Mouse (Mus musculus) midbrain, embryonic 14.5 days (tissue): ENCODE data around the gene D5Ertd579e. TPM values are rescaled to one million over a fixed set of nuclear protein-coding genes. Genes with fewer than 3 reads are reported as not detected.

ENCODE experiments used
- ATAC-seq: fragments of 200-750 bp; cut with Nextera tagmentation; 2 replicates; pipeline ENCODE4 v1.8.0; 2017; ENCODE audit warnings: moderate number of reproducible peaks, moderate library complexity; ENCODE audit not compliant: low FRiP score, low TSS enrichment
- DNase-seq: peaks from one replicate; pipeline ENCODE4 v3.0.0-alpha.2; 2015
- H3K27ac ChIP-seq: fragments of 300-500 bp; sonication (generic); replicated peaks from 2 replicates; pipeline ENCODE4 v1.5.1; 2014; ENCODE audit warnings: mild to moderate bottlenecking, low read depth, low read length, moderate library complexity
- H3K27me3 ChIP-seq: fragments of 300-500 bp; sonication (generic); 2 replicates; pipeline ENCODE4 v1.6.1; 2014; ENCODE audit warnings: low read length, control low read depth, mixed read lengths; ENCODE audit not compliant: control insufficient read depth, insufficient read depth
- H3K36me3 ChIP-seq: fragments of 300-500 bp; sonication (generic); 2 replicates; pipeline ENCODE4 v1.6.1; 2014; ENCODE audit warnings: low read length, control low read depth; ENCODE audit not compliant: control insufficient read depth, insufficient read depth
- H3K4me1 ChIP-seq: fragments of 300-500 bp; sonication (generic); 2 replicates; pipeline ENCODE4 v1.6.1; 2014; ENCODE audit warnings: mild to moderate bottlenecking, antibody characterized with exemption, low read length, control low read depth; ENCODE audit not compliant: control insufficient read depth, insufficient read depth
- H3K4me2 ChIP-seq: fragments of 300-500 bp; sonication (generic); 2 replicates; pipeline ENCODE4 v1.6.1; 2014; ENCODE audit warnings: mild to moderate bottlenecking, low read length, moderate library complexity
- H3K4me3 ChIP-seq: fragments of 300-500 bp; sonication (generic); replicated peaks from 2 replicates; pipeline ENCODE4 v1.5.1; 2014; ENCODE audit warnings: low read depth, low read length
- H3K9ac ChIP-seq: fragments of 300-500 bp; sonication (generic); replicated peaks from 2 replicates; pipeline ENCODE4 v1.6.1; 2014; ENCODE audit warnings: mild to moderate bottlenecking, low read length, moderate library complexity
- H3K9me3 ChIP-seq: fragments of 300-500 bp; sonication (generic); 2 replicates; pipeline ENCODE4 v1.6.1; 2016; ENCODE audit warnings: low read length, control low read depth, mixed read lengths; ENCODE audit not compliant: control insufficient read depth
- WGBS: fragments of 180-500 bp; shearing (Covaris S2); extraction: QIAGEN DNeasy Blood & Tissue Kit; methylation state at CpG from one replicate; pipeline ENCODE4 v1.1.7; 2014; 5-methylcytosine and 5-hydroxymethylcytosine counted together
- polyA plus RNA-seq: library from polyadenylated mRNA; unstranded; fragments of >200 nt; fragmentation: Nextera tagmentation; extraction: Ambion mirVana; gene quantifications from 2 replicates; pipeline ENCODE4 v1.2.1, GENCODE M21; 2014

D5Ertd579e gene
- polyA plus RNA-seq, 1 experiment from 2014 or later = 53.7 TPM

- no peaks in the 10 kb centered on the region for H3K9me3 ChIP-seq
- no peak overlapping the region for H3K4me2 ChIP-seq
- H3K9ac ChIP-seq = no peak overlapping the region
- ATAC-seq = no peak
- peaks cover 18% of the 10 kb centered on the region for H3K36me3 ChIP-seq
- no peaks in the 10 kb centered on the region for H3K4me1 ChIP-seq
- no peak overlapping the region for H3K27ac ChIP-seq
- no peak overlapping the region for H3K4me3 ChIP-seq
- 71% methylated on average over 2 of the region's 2 CpGs for WGBS
- H3K27me3 ChIP-seq = no peaks in the 10 kb centered on the region
- DNase-seq = no peak
Observed at GRCm38 (mm10) chr5:36567627-36568026, 128.2 kb downstream of the D5Ertd579e start.

- Histone ChIP-seq H3K4me3 (no peak overlapping the region), H3K27me3 (no peaks in the 10 kb centered on the region), H3K9me3 (no peaks in the 10 kb centered on the region), H3K27ac (no peak overlapping the region), H3K9ac (no peak overlapping the region), H3K36me3 (no peaks in the 10 kb centered on the region), H3K4me1 (no peaks in the 10 kb centered on the region), H3K4me2 (no peak overlapping the region)
- DNase-seq (no peak), ATAC-seq (no peak)
- WGBS = 93% methylated on average over 9 of the region's 9 CpGs
Observed at GRCm38 (mm10) chr5:36564530-36564929, 131.3 kb downstream of the D5Ertd579e start.

- H3K36me3 ChIP-seq = no peaks in the 10 kb centered on the region
- no peaks in the 10 kb centered on the region for H3K4me1 ChIP-seq
- H3K9me3 ChIP-seq = no peaks in the 10 kb centered on the region
- DNase-seq (no peak), ATAC-seq (no peak)
- H3K4me2 ChIP-seq = no peak overlapping the region
- no peak overlapping the region for H3K9ac ChIP-seq
- WGBS = 80% methylated on average over 6 of the region's 6 CpGs
- no peak overlapping the region for H3K27ac ChIP-seq
- no peak overlapping the region for H3K4me3 ChIP-seq
- no peaks in the 10 kb centered on the region for H3K27me3 ChIP-seq
Observed at GRCm38 (mm10) chr5:36563741-36564140, 132.1 kb downstream of the D5Ertd579e start.

DNA sequence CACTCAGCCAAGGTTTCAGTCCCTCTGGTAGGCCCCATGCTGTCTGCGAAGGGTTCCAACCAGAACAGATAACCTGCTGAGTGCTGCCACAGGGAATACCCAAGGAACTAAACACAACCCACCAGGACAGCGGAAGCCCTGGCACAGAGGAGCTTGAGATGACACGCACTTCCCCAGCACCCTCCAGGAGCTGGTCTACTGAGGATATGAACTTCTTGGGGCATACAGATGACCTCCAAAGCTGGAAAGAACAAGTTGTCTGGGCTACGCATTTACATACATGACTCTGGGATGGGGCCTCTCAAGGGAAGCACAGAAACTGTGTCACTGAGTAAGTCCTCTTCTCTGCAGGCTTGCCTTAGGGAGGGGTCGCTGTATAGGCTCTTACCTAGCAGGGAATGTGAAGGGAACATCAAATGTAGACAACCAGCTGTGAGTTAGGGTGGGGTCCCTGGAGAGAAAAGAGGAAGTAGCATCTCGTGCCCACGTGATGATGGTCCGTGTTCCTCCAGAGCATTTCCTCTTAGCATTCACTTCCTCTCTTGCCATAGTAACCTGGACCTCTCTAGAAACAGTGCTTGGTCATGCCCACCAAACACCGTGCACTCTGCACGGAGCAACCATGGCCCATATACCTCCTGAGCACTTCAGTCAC, 132.9 kb downstream of the D5Ertd579e start:
- DNase-seq = no peak

DNA sequence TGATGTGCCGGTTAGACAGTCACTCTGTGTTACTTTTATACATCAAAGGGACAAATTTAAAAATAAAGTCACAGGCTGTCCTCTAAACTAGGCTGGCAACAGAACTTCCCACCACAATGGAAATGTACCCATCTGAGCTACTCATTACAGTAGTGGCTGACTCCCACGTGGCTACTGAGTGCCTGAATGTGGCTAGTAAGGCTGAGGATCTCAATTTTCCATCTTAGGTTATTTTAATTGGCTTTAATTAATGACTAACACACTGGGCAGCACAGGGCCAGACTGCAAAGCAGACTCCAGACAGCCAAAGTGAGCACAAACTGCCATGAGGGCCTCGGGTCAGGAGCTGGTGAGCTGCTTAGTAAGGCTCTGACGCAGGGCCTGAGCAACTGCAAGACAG, 134.3 kb downstream of the D5Ertd579e start:
- Histone ChIP-seq H3K27ac (no peak overlapping the region), H3K36me3 (no peaks in the 10 kb centered on the region), H3K9me3 (no peaks in the 10 kb centered on the region), H3K9ac (no peak overlapping the region), H3K4me3 (no peak overlapping the region), H3K27me3 (no peaks in the 10 kb centered on the region), H3K4me1 (0 out of 2 replicates have a peak, but pooled peaks cover 2% of the 10 kb centered on the region), H3K4me2 (no peak overlapping the region)
- WGBS = 83% methylated on average over 4 of the region's 4 CpGs
- ATAC-seq (no peak), DNase-seq (no peak)

More for the DNA sequence above, 132.9 kb downstream of the D5Ertd579e start:
- 93% methylated on average over 10 of the region's 10 CpGs for WGBS
- Histone ChIP-seq H3K36me3 (no peaks in the 10 kb centered on the region), H3K27ac (no peak overlapping the region), H3K9me3 (no peaks in the 10 kb centered on the region), H3K27me3 (no peaks in the 10 kb centered on the region), H3K4me1 (no peaks in the 10 kb centered on the region), H3K9ac (no peak overlapping the region), H3K4me2 (no peak overlapping the region), H3K4me3 (no peak overlapping the region)
- no peak for ATAC-seq

DNA sequence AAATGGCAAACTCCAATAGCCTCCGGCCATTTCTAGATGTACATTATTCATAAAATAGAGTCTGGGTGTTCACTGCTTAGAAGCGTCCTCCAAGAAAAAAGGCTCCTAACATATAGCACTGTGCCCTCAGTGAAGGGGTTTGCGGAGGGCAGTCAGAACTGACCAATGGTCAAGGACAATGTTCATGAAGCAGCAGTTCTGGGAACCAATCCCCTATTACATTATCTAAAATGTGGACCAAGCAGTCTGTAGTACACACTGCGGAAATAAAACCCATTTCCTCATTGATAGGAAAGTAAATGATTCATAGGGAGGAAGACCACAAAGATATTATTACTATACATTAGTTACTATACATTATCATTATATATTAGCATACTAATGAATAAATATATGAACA, 135.3 kb downstream of the D5Ertd579e start:
- WGBS = 95% methylated on average over 4 of the region's 4 CpGs
- no peaks in the 10 kb centered on the region for H3K36me3 ChIP-seq
- H3K4me2 ChIP-seq = no peak overlapping the region
- H3K27ac ChIP-seq = no peak overlapping the region
- no peak for ATAC-seq
- H3K4me3 ChIP-seq = no peak overlapping the region
- H3K27me3 ChIP-seq = no peaks in the 10 kb centered on the region
- H3K9me3 ChIP-seq = no peaks in the 10 kb centered on the region
- 0 out of 2 replicates have a peak, but pooled peaks cover 2% of the 10 kb centered on the region for H3K4me1 ChIP-seq
- no peak overlapping the region for H3K9ac ChIP-seq
- DNase-seq = no peak

DNA sequence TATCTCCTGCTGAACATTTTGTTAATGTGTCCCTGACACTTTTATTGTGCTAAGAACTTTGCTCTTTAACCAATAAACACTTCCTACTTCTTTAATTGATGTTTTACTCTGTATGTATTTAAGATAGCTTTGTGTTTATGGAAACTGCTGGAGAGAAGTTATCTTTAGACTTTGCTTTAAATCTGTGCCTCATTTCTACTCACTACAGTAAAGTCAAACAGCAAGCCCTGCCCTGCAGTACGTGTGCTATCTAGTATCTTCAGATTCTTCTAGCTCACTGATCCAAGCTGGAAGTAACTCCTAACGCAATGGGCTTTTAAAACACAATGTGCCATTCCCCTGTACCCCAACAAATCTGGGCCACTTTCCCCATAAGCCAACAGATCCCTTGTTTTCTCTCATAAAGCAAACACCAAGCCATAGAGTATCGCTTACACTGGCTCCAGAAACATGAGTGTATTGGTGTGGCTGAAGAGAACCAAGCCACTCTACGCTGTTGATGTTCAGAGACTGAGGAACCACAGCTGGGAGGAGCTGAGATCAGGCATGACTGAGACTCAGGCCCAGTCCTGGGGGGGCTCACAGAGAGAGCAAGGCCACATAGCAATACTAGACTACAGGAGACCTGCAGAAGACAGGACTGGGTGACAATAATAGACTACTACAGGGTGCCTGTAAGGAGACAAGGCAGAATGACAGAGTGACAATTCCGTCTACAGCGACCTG, 136.2 kb downstream of the D5Ertd579e start:
- H3K9me3 ChIP-seq = no peaks in the 10 kb centered on the region
- DNase-seq (no peak), ATAC-seq (no peak)
- no peaks in the 10 kb centered on the region for H3K36me3 ChIP-seq
- no peak overlapping the region for H3K4me2 ChIP-seq
- 93% methylated on average over 6 of the region's 6 CpGs for WGBS
- no peak overlapping the region for H3K4me3 ChIP-seq
- no peak overlapping the region for H3K9ac ChIP-seq
- 0 out of 2 replicates have a peak, but pooled peaks cover 2% of the 10 kb centered on the region for H3K4me1 ChIP-seq
- no peaks in the 10 kb centered on the region for H3K27me3 ChIP-seq
- no peak overlapping the region for H3K27ac ChIP-seq

DNA sequence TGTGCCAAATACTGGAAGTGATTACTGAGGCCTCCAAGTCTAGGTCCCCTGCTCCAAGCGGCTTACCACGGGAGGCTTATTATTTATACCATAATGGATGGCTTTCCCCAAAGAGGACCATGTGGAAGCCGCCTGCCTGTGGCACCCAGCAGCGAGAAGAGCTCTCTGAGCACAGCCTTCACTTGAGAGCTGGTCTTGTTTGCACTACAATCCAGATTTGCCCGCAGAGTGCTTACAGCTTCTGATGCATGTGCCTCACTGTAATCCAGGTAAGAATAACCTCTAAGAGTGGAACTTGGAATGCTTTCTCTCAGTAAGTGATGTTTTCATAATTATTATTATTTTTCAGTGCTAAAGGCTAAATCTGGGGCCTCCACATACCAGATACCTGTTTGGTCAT, 136.7 kb downstream of the D5Ertd579e start:
- Histone ChIP-seq H3K36me3 (no peaks in the 10 kb centered on the region), H3K9ac (no peak overlapping the region), H3K27ac (no peak overlapping the region), H3K4me1 (0 out of 2 replicates have a peak, but pooled peaks cover 2% of the 10 kb centered on the region), H3K27me3 (no peaks in the 10 kb centered on the region), H3K4me3 (no peak overlapping the region), H3K4me2 (no peak overlapping the region), H3K9me3 (no peaks in the 10 kb centered on the region)
- WGBS = 86% methylated on average over 5 of the region's 5 CpGs
- no peak for DNase-seq
- ATAC-seq = no peak

DNA sequence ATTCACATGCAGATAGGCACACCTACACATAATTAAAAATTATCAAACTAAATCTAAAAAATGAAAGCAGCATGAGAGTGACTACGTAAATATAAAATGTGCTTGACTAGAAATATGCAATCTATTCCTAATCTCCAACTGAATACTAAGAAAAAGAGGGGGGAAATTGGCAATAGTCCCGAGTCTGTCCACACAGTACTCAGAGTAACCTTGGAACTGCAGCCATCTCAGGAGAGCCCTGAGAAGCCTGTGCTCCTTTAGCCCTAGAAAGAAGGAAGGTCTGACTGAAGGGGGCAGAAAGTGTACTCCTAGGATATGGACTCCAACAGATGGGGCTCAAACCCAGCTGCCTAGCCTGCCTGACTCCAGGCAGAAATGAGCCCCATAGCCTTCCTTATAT, 137.3 kb downstream of the D5Ertd579e start:
- Histone ChIP-seq H3K9ac (no peak overlapping the region), H3K4me2 (no peak overlapping the region), H3K4me1 (0 out of 2 replicates have a peak, but pooled peaks cover 2% of the 10 kb centered on the region), H3K36me3 (no peaks in the 10 kb centered on the region), H3K27me3 (no peaks in the 10 kb centered on the region), H3K9me3 (no peaks in the 10 kb centered on the region), H3K4me3 (no peak overlapping the region), H3K27ac (no peak overlapping the region)
- DNase-seq (no peak), ATAC-seq (no peak)
- 87% methylated on average over 2 of the region's 2 CpGs for WGBS
